Mouse (Mus musculus) lung, adult 2 months (tissue): ENCODE results near the gene Prr5. TPM values are rescaled to one million over a fixed set of nuclear protein-coding genes. Genes with fewer than 3 reads are reported as not detected.

Experiments
- DNase-seq: peaks from one replicate; pipeline ENCODE4 v3.0.0; 2022
- H3K4me1 ChIP-seq: fragments of 200-500 bp; 2 replicates; pipeline ENCODE4 v1.6.1; 2011; ENCODE audit warnings: low read length; ENCODE audit not compliant: control insufficient read depth, insufficient read depth
- H3K4me3 ChIP-seq: fragments of 200-500 bp; replicated peaks from 2 replicates; pipeline ENCODE3; 2011; ENCODE audit warnings: low read depth, mild to moderate bottlenecking, control low read depth, low read length; ENCODE audit errors: extremely low read depth
- CTCF ChIP-seq: fragments of 200-500 bp; IDR thresholded peaks from 2 replicates; pipeline ENCODE4 v1.5.1; 2011; ENCODE audit warnings: mild to moderate bottlenecking, low read length, control low read depth; ENCODE audit not compliant: insufficient read depth
- POLR2A ChIP-seq: fragments of 200-500 bp; IDR thresholded peaks from 2 replicates; pipeline ENCODE4 v1.6.1; 2011; ENCODE audit warnings: low read depth, mild to moderate bottlenecking, control low read depth, low read length, borderline replicate concordance; ENCODE audit errors: extremely low read depth
- WGBS: fragments of 180-500 bp; shearing (Covaris S2); methylation state at CpG from one replicate; pipeline ENCODE4 v1.1.7; 2018; 5-methylcytosine and 5-hydroxymethylcytosine counted together
- polyA plus RNA-seq: library from polyadenylated mRNA; depleted of rRNA; stranded (reverse); fragments of >200 nt; gene quantifications from 2 replicates; pipeline ENCODE4 v1.2.3, GENCODE M21; 2012

Gene Prr5
- polyA plus RNA-seq, 1 experiment, result 12.9 TPM

- TF ChIP-seq POLR2A (no peak), CTCF (no peak)
- H3K4me3 ChIP-seq, result no peak overlapping the region
- no peak for DNase-seq
- 74% methylated on average over 6 of the region's 6 CpGs for WGBS
- H3K4me1 ChIP-seq, result peaks cover 10% of the 10 kb centered on the region
Observed at GRCm38 (mm10) chr15:84667601-84668000, 1.8 kb upstream of the Prr5 start.

- 87% methylated on average over 23 of the region's 23 CpGs for WGBS
- Histone ChIP-seq H3K4me1 (peaks cover 12% of the 10 kb centered on the region), H3K4me3 (no peak overlapping the region)
- TF ChIP-seq POLR2A, result no peak
- TF ChIP-seq CTCF, result no peak
- no peak for DNase-seq
Observed at GRCm38 (mm10) chr15:84669771-84670656, 594 bp downstream of the Prr5 start.

- Histone ChIP-seq H3K4me3 (no peak overlapping the region), H3K4me1 (peaks cover 12% of the 10 kb centered on the region)
- TF ChIP-seq CTCF (no peak), POLR2A (no peak)
- DNase-seq, result no peak
- 90% methylated on average over 4 of the region's 4 CpGs for WGBS
Observed at GRCm38 (mm10) chr15:84670657-84671055, 1.2 kb downstream of the Prr5 start.

DNA sequence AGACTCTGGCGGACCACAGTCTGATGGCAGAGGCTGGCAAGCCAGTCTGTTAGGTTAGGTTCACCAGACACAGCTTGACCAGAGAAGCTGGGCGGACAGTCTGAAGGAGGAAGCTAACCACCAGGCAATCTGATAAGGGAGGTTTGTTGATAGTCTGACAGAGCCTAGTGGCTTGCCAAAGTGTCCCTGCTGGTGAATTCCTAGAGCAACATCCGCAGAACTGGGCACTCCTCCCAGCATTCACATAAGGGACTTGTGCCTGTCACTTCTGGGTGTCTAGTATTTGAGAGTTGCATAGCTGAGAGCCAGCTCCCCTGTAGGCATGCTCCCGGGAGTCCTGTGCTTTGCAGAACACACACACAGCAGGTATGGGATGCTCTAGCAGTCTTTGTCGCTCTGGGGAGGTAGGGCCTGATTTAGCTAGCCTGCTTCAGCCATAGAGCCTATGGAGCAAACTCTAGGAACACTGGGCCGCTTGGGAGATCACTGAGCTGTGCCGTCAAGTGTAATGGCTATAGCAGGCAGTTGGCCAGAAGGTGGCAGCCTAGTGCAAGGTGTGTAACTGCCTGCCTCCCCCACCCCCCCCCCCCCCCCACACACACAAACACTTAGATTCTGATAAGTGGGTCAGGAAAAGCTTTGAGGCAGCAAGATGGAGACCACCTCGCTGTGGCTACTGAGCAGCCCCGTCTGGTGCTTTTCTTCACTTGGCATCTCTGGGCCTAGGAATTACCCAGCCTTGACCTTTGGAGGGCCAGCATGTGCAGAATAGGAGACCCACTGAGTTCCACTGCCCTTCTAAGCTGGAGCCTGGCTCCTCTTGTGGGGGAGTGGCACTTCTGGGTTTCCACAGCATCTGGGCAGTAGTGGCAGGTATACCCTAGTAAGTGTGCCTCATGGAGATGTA, 2.2 kb downstream of the Prr5 start:
- Histone ChIP-seq H3K4me1 (peaks cover 12% of the 10 kb centered on the region), H3K4me3 (no peak overlapping the region)
- 33% methylated on average over 9 of the region's 9 CpGs for WGBS
- DNase-seq, result peak; percentile 63
- TF ChIP-seq POLR2A, result no peak
- TF ChIP-seq CTCF, result peak; percentile 62

- TF ChIP-seq CTCF, result no peak
- TF ChIP-seq POLR2A, result no peak
- H3K4me1 ChIP-seq, result peaks cover 12% of the 10 kb centered on the region
- H3K4me3 ChIP-seq, result no peak overlapping the region
- DNase-seq, result no peak
- 54% methylated on average over 4 of the region's 4 CpGs for WGBS
Observed at GRCm38 (mm10) chr15:84672308-84672615, 2.8 kb downstream of the Prr5 start.

DNA sequence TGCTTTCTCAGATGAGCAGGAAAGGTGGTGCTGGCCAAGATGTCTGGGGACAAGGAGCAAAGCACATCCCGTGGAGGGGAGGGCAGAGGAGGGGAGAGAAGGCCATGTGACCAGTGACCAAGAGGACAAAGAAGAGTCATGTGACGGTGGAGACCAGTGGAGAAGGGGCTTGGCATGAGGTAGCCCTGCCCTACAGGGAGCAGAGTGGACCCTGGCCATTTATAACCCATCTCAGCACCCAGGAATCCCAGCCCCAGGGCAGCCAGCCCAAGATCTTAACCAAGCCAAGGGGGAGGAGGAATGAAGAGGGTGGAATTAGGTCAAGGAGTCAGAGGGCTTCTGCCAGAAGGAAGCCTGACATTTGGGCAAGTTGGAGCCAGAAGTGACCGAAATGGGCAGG, 3.2 kb downstream of the Prr5 start:
- Histone ChIP-seq H3K4me1 (peaks cover 12% of the 10 kb centered on the region), H3K4me3 (no peak overlapping the region)
- TF ChIP-seq CTCF (no peak), POLR2A (no peak)
- DNase-seq, result peak; percentile 49
- WGBS, result 40% methylated on average over 3 of the region's 3 CpGs

GRCm38 (mm10) chr15:84674329-84675067, 5.1 kb downstream of the Prr5 start:
- H3K4me1 ChIP-seq, result peaks cover 12% of the 10 kb centered on the region
- H3K4me3 ChIP-seq, result no peak overlapping the region
- DNase-seq, result no peak
- TF ChIP-seq CTCF, result no peak
- TF ChIP-seq POLR2A, result no peak
- WGBS, result 92% methylated on average over 11 of the region's 11 CpGs

GRCm38 (mm10) chr15:84675317-84675716, 5.9 kb downstream of the Prr5 start:
- TF ChIP-seq CTCF, result no peak
- TF ChIP-seq POLR2A, result no peak
- H3K4me1 ChIP-seq, result peaks cover 12% of the 10 kb centered on the region
- H3K4me3 ChIP-seq, result no peak overlapping the region
- DNase-seq, result no peak
- WGBS, result 47% methylated on average over 8 of the region's 8 CpGs

DNA sequence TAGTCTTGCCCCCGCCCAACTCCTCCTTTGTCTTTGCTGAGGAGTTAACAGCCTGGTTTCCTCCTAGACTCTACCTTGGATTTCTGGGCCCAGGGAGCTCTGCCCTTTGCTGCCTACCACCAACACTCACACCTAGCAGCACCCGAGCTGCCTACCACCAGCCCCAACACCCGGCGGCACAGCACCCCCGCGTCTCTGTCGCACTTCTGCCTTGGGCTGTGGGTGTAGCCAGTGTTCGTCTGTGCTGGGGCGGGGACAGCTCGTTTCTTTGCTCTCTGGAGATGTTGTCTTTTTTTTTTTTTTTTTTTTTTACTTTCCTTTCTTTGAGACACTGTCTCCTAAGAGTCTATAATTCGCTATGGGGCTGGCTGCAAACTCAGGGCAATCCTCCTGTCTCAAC, 8.5 kb downstream of the Prr5 start:
- Histone ChIP-seq H3K4me3 (no peak overlapping the region), H3K4me1 (peaks cover 3% of the 10 kb centered on the region; the same call in 1 of the 2 replicates)
- DNase-seq, result no peak
- WGBS, result 66% methylated on average over 11 of the region's 11 CpGs
- TF ChIP-seq CTCF (no peak), POLR2A (no peak)
